Mouse (Mus musculus) cortical plate, adult 2 months (tissue): ENCODE results near the gene Anks3.

Experiments used
- CTCF ChIP-seq: fragments of 200-500 bp; IDR thresholded peaks from 2 replicates; pipeline ENCODE4 v1.5.1; 2011; ENCODE audit warnings: mild to moderate bottlenecking, control low read depth, low read length; ENCODE audit not compliant: insufficient read depth; ENCODE audit errors: extremely low read depth
- POLR2A ChIP-seq: fragments of 200-500 bp; IDR thresholded peaks from 2 replicates; pipeline ENCODE4 v1.6.1; 2011; ENCODE audit warnings: mild to moderate bottlenecking, low read length, control low read depth; ENCODE audit not compliant: insufficient read depth; ENCODE audit errors: extremely low read depth

- TF ChIP-seq POLR2A (no peak), CTCF (no peak)
Measured at GRCm38 (mm10) chr16:4915931-4916330, 48.1 kb downstream of the Anks3 start.
